Mouse (Mus musculus): ENCODE results near the gene Wdr5b. TPM values are rescaled to one million over a fixed set of nuclear protein-coding genes. Genes with fewer than 3 reads are reported as not detected.

Gene Wdr5b
- polyA plus RNA-seq (2012; rRNA removed; ENCODE audit: low replicate concordance) = 1.1 and 2.7 TPM in 2 replicates

GRCm38 (mm10) chr16:36040640-36041624 lies at the start of gene Wdr5b:
Wdr5b (plus strand) TSS chr16:36041190.

DNA sequence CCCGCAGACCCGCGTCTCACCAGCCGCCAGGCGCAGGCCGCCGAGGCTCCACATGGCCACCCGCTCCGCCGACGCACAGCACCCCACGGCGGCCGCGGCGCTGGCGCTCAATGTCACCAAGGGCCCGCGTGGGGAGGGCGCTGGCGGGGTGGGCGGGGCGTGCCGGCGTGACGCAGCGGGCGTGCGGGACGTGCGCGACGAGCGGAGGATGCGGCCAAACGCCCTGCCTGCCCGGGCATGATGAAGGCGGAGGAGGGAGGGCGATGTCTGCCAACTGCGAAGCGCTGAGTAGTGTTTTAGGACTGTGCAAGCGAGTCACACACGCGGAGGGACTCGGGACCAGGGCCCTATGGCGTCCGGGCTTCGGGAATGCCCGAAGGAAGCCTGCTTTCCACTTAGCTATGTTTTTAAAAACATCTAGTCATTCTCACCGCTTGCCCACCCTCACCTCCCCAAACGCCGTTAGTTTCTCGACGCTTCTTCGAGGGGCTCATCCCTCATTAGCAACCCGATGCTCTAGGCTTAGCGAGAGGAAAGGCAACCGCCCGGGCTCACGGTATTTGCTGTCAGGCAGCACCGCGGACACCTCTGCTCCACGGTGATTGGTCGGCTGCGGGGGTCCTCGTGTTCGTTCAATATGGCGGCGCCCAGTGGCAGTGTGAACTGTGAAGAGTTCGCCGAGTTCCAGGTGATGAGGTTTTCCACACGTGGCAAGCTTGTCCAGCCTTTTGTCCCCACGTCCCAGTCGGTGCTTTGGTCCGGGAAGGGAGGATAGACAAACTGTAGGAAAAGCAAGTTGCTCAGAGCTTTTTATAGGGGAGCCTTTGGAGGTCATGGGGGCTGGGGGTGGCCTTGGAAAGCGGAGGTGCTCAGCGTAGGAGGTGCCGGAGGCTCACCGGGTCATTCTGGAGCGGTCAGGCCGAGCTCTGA lies 30.7 kb downstream of the Wdr5b start, which contains the start of the genes Fam162a and Ccdc58:
Gene Fam162a, minus strand, starts transcription at position 145 of the 930 bp plus-strand sequence.
Gene Ccdc58, plus strand, starts transcription at position 236 of the 930 bp plus-strand sequence.

Other genes starting within 250 kb of the Wdr5b start
- 6.9 and 8.2 TPM in 2 replicates for gene Parp14, start 169.6 kb upstream of the Wdr5b start, polyA plus RNA-seq (2012; rRNA removed; ENCODE audit: low replicate concordance)
- 7.4 and 15.6 TPM in 2 replicates for gene Parp9, start 102.7 kb upstream of the Wdr5b start, polyA plus RNA-seq (2012; rRNA removed; ENCODE audit: low replicate concordance)
- 10.0 and 15.3 TPM in 2 replicates for gene Dtx3l, start 102.0 kb upstream of the Wdr5b start, polyA plus RNA-seq (2012; rRNA removed; ENCODE audit: low replicate concordance)
- gene Kpna1, start 62.4 kb upstream of the Wdr5b start, polyA plus RNA-seq (2012; rRNA removed; ENCODE audit: low replicate concordance) = 3.7 and 15.5 TPM in 2 replicates
- 27.0 and 27.7 TPM in 2 replicates for gene Fam162a, start 30.4 kb downstream of the Wdr5b start, polyA plus RNA-seq (2012; rRNA removed; ENCODE audit: low replicate concordance)
- 4.2 and 5.4 TPM in 2 replicates for gene Ccdc58, start 30.5 kb downstream of the Wdr5b start, polyA plus RNA-seq (2012; rRNA removed; ENCODE audit: low replicate concordance)
- gene Csta1, start 90.1 kb downstream of the Wdr5b start, polyA plus RNA-seq (2012; rRNA removed; ENCODE audit: low replicate concordance) = 0.11 TPM in 1 of 2 replicates, not detected in the other
- not detected in 2 replicates for gene Stfa2l1, start 115.6 kb downstream of the Wdr5b start, polyA plus RNA-seq (2012; rRNA removed; ENCODE audit: low replicate concordance)
- gene Gm5483, start 143.0 kb downstream of the Wdr5b start, polyA plus RNA-seq (2012; rRNA removed; ENCODE audit: low replicate concordance) = not detected in 2 replicates
- not detected in 2 replicates for gene Gm5416, start 169.2 kb downstream of the Wdr5b start, polyA plus RNA-seq (2012; rRNA removed; ENCODE audit: low replicate concordance)
- gene 2010005H15Rik, start 180.3 kb downstream of the Wdr5b start, polyA plus RNA-seq (2012; rRNA removed; ENCODE audit: low replicate concordance) = not detected in 2 replicates
- gene Stfa1, start 235.8 kb downstream of the Wdr5b start, polyA plus RNA-seq (2012; rRNA removed; ENCODE audit: low replicate concordance) = not detected in 2 replicates